Mouse (Mus musculus) regulatory T cell (primary cell): ENCODE measurements at regions not wholly inside any gene's neighbourhood (a gene's known extent, or its start where the extent isn't known, plus 50 kb on each side); places are given as distances from the start of the nearest gene placed in this dataset.
"Not testable (repeated sequence)": the region's sequence is repeated elsewhere in the genome, so short reads cannot be mapped to it uniquely, and the experiment has no call there.

Source experiments
- in situ Hi-C: fragments of 300-600 bp; cut with MboI, MseI; formaldehyde crosslinking; loops from one replicate; pipeline ENCODE4 v1.15.1; 2025; ENCODE audit warnings: high pct_unique_total_duplicates

DNA sequence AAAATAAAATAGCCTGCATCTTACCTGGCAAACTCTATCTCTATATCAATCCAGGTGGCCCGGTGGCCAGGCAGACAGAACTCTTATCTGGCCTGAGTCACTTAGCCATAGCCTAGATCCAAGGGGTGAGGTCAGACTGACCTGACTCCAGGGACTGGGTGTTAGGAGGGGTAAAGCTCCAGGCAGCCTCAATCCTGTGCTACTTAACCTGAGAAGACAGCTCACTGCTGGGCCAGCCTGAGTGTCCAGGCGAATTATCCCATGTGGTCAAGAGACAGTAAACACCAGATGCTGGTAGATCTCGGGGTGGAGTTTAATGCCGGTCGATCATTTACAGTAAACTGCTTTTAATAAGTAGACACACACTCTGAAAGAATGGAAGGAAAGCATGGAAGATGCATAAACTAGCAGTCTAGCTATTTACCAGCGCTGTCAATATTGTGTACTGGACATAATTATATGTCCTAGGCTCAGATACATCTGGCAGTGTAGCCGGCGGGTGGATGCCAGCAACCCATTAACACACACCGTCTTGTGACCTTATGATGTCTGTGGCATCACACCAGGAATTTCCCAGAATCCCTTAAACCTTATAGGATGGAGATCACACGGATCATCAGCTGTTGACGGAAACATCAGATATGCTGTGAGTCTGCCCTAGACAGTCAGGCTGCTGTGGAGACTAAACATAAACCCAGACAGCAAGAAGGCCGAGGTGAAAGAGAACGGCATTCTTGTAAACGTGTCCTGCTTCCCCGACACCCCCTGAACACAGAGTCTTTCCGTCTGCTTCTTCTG, 153.9 kb upstream of the Ubl3 start:
- in situ Hi-C loops: loop anchor here (10.0 kb wide), 1 partner anchor 188 kb away; no protein-coding TSS in a partner anchor

GRCm38 (mm10) chr5:148704769-148705168, 152.2 kb upstream of the Ubl3 start:
- in situ Hi-C loops: loop anchor here (10.0 kb wide), 1 partner anchor 190 kb away; no protein-coding TSS in a partner anchor

GRCm38 (mm10) chr5:148701859-148702258, 149.3 kb upstream of the Ubl3 start:
- in situ Hi-C loops: loop anchor here (10.0 kb wide), 1 partner anchor 193 kb away; no protein-coding TSS in a partner anchor

- in situ Hi-C loops: loop anchor here (10.0 kb wide), 1 partner anchor 194 kb away; no protein-coding TSS in a partner anchor
Measured at GRCm38 (mm10) chr5:148701001-148701400, 148.4 kb upstream of the Ubl3 start.

GRCm38 (mm10) chr5:148700240-148700639, 147.7 kb upstream of the Ubl3 start:
- in situ Hi-C loops: loop anchor here (10.0 kb wide), 1 partner anchor 195 kb away; no protein-coding TSS in a partner anchor

- in situ Hi-C loops: no loop called here
Measured at GRCm38 (mm10) chr5:148697631-148698368, 145.2 kb upstream of the Ubl3 start.

- in situ Hi-C loops: no loop called here
Measured at GRCm38 (mm10) chr5:148694352-148694751, 141.8 kb upstream of the Ubl3 start.

- in situ Hi-C loops: no loop called here
Measured at GRCm38 (mm10) chr5:148691486-148691885, 138.9 kb upstream of the Ubl3 start.

DNA sequence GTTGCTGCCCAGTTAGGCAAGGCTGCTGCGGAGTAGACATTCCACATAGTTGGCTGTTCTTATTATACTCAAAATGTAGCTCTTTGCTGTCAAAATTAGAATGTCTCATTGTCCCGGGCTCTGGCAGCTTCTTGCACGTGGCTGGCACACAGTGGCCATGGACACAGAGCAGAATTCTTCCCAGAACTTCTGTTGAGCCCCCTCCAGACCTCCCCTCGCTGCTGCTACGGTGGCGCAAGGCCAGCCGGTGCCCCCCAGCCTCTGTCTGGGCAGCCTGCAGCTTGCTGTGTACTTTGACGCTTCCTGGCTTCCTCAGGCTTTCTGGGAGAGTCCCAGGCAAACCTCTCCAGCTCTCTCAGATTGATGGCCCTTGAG, 138.2 kb upstream of the Ubl3 start:
- in situ Hi-C loops: no loop called here

DNA sequence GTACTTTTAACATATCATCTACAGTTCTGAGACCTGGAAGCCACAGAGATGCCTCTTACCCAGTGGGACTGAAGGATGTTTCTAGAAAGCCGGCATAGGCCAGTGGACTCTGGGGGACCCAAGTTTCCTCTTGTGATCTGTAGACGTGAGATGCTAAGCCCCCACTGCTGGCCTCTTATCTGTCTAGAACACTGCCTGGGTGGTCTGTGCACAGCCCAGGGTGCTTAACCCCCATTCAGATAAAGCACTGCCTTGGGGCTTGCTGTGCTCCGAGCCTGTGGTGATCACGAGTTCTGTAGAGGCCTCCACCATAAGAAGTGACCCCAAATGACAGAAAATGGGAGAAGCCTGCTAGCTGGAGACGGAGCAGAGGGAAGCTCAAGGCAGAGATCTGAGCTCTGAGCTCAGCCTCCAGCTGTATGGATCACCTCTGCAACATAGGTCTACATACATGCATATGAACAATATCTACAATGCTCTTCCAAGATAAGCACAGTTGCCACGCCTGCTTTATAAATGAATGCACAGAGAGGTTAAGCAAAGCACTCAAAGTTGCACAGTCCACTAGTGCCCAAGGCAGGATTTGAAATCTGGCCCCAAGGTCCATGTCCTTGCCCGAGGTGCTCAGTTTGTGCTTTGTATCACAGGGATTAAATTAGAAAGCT, 137.7 kb upstream of the Ubl3 start:
- in situ Hi-C loops: no loop called here

DNA sequence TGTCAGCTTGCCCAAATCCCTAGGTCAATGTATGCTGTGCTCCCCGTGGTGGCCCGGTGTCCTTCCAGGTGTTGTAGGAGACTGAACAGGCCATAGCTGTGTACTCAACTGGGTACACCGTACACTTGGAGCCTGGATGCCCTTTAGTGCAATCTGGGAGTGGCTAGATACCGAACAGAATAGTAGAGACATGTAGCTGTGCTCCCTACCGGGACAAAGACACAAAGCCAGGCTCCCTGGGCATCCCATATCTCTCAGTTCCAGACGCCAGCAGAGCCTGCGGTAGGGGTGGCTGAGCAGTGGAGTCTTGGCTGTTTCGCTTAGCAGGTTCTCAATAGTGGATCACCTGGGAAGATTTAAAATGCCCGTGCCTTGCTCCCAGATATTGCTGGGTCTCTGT, 136.7 kb upstream of the Ubl3 start:
- in situ Hi-C loops: no loop called here

- in situ Hi-C loops: no loop called here
Measured at GRCm38 (mm10) chr5:148688501-148688900, 135.9 kb upstream of the Ubl3 start.

DNA sequence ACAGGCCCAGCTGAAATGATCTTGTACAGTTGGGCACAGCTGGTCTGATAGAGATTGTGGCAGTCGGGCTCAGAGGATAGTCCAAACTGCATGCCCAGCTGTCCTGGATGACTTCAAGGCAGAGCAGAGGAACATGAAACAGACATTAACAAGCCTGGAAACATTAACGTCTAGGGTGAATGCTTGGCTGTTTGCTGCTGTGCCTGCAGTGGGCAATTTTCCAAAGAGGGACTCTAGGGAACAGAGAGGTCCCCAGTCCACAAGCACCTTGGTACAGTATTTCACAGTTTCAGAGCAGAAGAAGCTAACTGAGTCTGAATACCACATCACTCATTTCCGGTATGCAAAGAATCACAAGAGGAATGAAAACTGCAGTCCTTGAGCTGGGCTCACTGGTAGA, 135.2 kb upstream of the Ubl3 start:
- in situ Hi-C loops: no loop called here

DNA sequence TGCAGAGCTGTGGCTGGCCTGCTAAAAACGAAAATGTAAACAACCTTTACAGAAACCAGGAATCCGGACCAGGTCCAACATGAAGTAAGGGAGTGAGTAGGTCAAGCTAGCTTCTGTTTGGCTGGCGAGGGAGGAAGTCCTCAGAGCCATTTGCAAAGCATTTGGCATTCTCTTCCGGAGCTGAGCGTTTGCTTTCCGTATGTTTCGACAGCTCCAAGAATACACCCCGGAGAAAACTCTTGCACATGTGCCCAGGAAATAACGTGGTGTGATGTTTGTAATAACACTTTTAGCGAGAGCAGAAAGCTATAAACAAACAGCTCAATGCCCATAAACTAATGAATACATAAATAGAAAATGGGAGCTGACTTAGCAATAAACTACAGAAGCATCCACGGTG, 131.6 kb upstream of the Ubl3 start:
- in situ Hi-C loops: no loop called here

- in situ Hi-C loops: no loop called here
Measured at GRCm38 (mm10) chr5:148682553-148682952, 130.0 kb upstream of the Ubl3 start.

- in situ Hi-C loops: no loop called here
Measured at GRCm38 (mm10) chr5:148680341-148680740, 127.8 kb upstream of the Ubl3 start.

GRCm38 (mm10) chr5:148679586-148679985, 127.0 kb upstream of the Ubl3 start:
- in situ Hi-C loops: no loop called here

- in situ Hi-C loops: not testable (repeated sequence)
Measured at GRCm38 (mm10) chr5:148678285-148678937, 125.8 kb upstream of the Ubl3 start.

DNA sequence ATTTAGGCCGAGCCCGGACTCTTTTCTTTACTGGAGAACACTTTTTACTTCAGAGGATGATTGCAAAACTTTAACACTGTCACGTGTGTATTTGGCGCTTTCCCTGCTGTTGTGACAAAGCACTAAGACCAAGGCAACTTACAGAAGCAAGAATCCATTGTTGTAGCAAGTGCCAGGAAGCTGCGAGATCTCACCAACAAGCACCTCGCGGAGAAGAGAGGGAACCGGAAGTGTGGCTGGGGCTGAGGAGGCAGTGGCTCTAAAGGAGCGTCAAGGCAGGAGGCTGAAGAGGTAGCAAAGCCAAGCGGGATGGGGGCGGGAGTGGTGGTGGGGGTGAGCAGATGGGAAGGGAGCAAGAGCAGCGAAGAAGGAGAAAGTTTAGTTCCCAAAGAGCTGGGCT, 121.7 kb upstream of the Ubl3 start:
- in situ Hi-C loops: no loop called here

DNA sequence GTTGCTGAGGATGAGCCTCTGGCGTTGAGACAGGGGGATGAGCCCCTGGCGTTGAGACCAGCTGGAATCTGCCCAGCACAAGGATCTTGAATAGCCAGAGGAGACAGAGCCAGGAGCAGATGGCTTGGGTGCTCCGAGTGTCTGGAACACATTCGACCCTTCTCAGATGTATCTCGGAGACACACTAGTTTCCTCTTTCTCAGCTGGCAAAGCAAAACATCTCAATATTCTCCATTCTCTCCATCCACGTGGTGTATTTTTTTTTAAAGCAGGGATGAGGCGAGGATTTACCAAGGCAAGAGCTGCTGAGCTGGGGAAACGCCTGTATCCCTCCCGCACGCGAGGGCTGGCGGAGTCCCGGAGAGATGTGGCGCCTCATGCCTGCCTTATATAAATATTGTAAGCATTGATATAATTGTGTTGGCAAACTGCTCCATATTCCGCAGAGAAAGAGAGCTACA, 109.7 kb upstream of the Ubl3 start:
- in situ Hi-C loops: no loop called here

- in situ Hi-C loops: no loop called here
Measured at GRCm38 (mm10) chr5:148661120-148661519, 108.5 kb upstream of the Ubl3 start.
